Mouse (Mus musculus) ES-Bruce4 (cell line): ENCODE measurements at regions not wholly inside any gene's neighbourhood (a gene's known extent, or its start where the extent isn't known, plus 50 kb on each side); places are given as distances from the start of the nearest gene placed in this dataset.

ENCODE experiments used
- EP300 ChIP-seq: IDR thresholded peaks from 2 replicates; pipeline ENCODE4 v1.6.1; 2011; ENCODE audit warnings: low read depth, low read length; ENCODE audit not compliant: insufficient read depth
- POLR2A ChIP-seq: IDR thresholded peaks from one replicate; pipeline ENCODE4 v1.8.1; 2011; ENCODE audit warnings: low read length; ENCODE audit not compliant: insufficient read depth

GRCm38 (mm10) chr8:117899892-117900291 is 98.1 kb upstream of the Mphosph6 start:
- TF ChIP-seq EP300 (no peak), POLR2A (no peak)
